Mouse (Mus musculus) bone marrow, adult 2 months (tissue): ENCODE measurements around the gene Gmppb. TPM values are rescaled to one million over a fixed set of nuclear protein-coding genes. Genes with fewer than 3 reads are reported as not detected.

Experiments
- H3K27ac ChIP-seq: fragments of 200-500 bp; 2 replicates; pipeline ENCODE4 v1.5.1; 2012; ENCODE audit warnings: low read depth, mild to moderate bottlenecking, control low read depth, inconsistent platforms, low read length; ENCODE audit not compliant: control insufficient read depth, poor library complexity, insufficient read depth
- H3K4me1 ChIP-seq: fragments of 200-500 bp; 2 replicates; pipeline ENCODE4 v1.6.1; 2011; ENCODE audit warnings: low read length; ENCODE audit not compliant: control insufficient read depth, insufficient read depth
- H3K4me3 ChIP-seq: fragments of 200-500 bp; replicated peaks from 2 replicates; pipeline ENCODE3; 2011; ENCODE audit warnings: mild to moderate bottlenecking, low read depth, low read length, control low read depth; ENCODE audit not compliant: control insufficient read depth
- CTCF ChIP-seq: fragments of 200-500 bp; IDR thresholded peaks from 2 replicates; pipeline ENCODE4 v1.5.1; 2011; ENCODE audit warnings: low read length, control low read depth; ENCODE audit not compliant: control insufficient read depth, insufficient read depth
- POLR2A ChIP-seq: fragments of 200-500 bp; IDR thresholded peaks from 2 replicates; pipeline ENCODE4 v1.6.1; 2011; ENCODE audit warnings: low read depth, mild to moderate bottlenecking, control low read depth, low read length, borderline replicate concordance; ENCODE audit not compliant: control insufficient read depth
- WGBS: fragments of 180-500 bp; shearing (Covaris S2); methylation state at CpG from one replicate; pipeline ENCODE4 v1.1.7; 2018; 5-methylcytosine and 5-hydroxymethylcytosine counted together
- polyA plus RNA-seq: library from polyadenylated mRNA; stranded (reverse); fragments of >200 nt; gene quantifications from 2 replicates; pipeline ENCODE4 v1.2.4, GENCODE M21; 2011; ENCODE audit warnings: low replicate concordance; ENCODE audit not compliant: missing spikeins, insufficient read depth, insufficient read length

The Gmppb gene
- polyA plus RNA-seq, 1 experiment, result 17.9 TPM

DNA sequence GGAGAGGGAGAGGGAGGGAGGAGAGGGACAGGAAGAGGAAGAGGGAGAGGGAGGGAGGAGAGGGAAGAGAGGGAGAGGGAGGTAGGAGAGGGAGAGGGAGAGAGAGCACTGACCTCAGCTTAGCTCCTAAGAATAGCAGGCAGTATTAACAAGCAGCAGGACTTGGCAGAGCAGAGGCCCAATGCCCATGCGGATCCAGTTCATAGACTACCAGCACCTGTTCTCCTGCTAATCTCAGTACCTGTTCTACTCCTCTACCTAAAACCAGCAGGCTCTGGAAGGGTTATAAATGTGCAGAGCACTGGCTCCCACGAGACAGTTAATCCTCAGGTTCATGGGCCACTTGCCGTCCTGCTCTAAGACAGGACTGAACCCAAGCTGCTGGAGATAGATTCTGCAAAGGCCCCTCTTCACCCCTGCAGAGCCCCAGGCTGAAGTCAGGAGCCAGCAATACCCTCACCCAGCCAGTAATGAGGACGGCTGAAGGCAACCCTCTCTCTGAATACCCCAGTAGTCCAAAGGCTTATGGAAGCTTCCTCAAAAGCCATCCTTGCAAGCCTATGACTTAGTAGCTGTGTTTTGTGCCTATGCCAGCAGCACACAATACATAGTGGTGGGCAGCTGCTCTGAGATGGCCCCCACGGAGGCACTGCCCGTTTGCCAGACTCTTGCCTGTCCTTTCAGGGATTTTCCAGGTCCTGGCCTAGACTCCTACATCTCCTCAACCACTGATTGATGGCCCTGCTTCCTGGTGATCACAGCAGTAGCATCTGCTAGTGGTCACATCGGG, 24.3 kb downstream of the Gmppb start:
- 86% methylated on average over 7 of the region's 7 CpGs for WGBS
- TF ChIP-seq POLR2A, result no peak
- no peak for TF ChIP-seq CTCF
- no peak overlapping the region for H3K27ac ChIP-seq
- H3K4me1 ChIP-seq, result peaks cover 1% of the 10 kb centered on the region
- no peak overlapping the region for H3K4me3 ChIP-seq

DNA sequence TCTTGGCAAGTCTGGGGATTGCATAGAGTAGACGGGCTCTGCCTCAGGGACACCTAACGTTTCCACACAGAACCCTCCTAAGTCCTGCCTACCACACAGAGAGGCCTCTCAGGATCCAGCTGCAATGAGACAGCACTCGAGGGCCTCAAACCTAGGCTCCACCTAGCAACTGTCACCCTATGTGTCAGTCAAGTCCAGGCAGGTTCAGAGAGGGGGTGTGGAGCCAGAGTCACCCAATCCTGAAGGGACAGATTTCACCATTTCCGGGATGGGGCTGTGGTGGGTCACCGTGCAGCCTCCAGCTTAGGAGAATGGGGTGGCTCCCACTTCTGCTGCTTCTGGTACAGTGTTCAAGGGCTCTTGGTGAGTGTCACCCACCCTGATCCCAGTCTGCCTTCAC, 31.1 kb downstream of the Gmppb start, which contains the start of gene Mst1:
Gene Mst1, plus strand, starts transcription at position 269 of the 400 bp plus-strand sequence.
- Histone ChIP-seq H3K4me3 (peak within 1 kb of the TSS; percentile 86), H3K4me1 (peaks cover 13% of the 10 kb centered on the region), H3K27ac (peak within 1 kb of the TSS; percentile 93)
- 0 out of 2 replicates have a peak, but pooled peaks have one; percentile 34 for TF ChIP-seq POLR2A
- TF ChIP-seq CTCF, result no peak
- WGBS, result 48% methylated on average over 5 of the region's 5 CpGs

GRCm38 (mm10) chr9:108082549-108082948, 33.5 kb downstream of the Gmppb start:
- TF ChIP-seq CTCF, result no peak
- no peak for TF ChIP-seq POLR2A
- Histone ChIP-seq H3K4me3 (peak overlapping the region; percentile 24), H3K4me1 (peaks cover 13% of the 10 kb centered on the region), H3K27ac (peak overlapping the region; percentile 81)
- WGBS, result 13% methylated on average over 19 of the region's 19 CpGs

DNA sequence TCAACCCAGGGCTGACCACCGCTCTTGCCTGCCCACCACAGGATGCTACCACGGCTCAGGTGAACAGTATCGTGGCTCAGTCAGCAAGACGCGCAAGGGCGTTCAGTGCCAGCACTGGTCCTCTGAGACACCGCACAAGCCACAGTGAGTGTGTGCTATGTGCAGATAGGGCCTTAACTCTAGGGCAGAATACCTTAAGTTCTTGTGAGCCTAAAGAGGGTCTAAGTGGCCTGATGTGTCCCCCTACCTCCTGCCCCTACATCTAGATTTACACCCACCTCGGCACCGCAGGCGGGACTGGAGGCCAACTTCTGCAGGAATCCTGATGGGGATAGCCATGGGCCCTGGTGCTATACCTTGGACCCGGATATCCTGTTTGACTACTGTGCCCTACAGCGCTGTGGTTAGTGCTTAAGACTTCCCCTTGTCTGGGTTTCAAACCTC, 34.0 kb downstream of the Gmppb start, which contains the start of gene Rnf123:
Gene Rnf123, minus strand, starts transcription at position 359 of the 444 bp plus-strand sequence.
- TF ChIP-seq POLR2A (peak; percentile 62; the same call in 1 of the 2 replicates), CTCF (no peak)
- WGBS, result 5% methylated on average over 12 of the region's 12 CpGs
- peak within 1 kb of the TSS; percentile 24 for H3K4me3 ChIP-seq
- peaks cover 12% of the 10 kb centered on the region; the same call in 1 of the 2 replicates for H3K4me1 ChIP-seq
- peak within 1 kb of the TSS; percentile 81 for H3K27ac ChIP-seq

GRCm38 (mm10) chr9:108083561-108083960, 34.5 kb downstream of the Gmppb start:
- H3K4me3 ChIP-seq, result no peak overlapping the region
- H3K27ac ChIP-seq, result peak overlapping the region; percentile 81
- H3K4me1 ChIP-seq, result peaks cover 12% of the 10 kb centered on the region; the same call in 1 of the 2 replicates
- TF ChIP-seq POLR2A, result no peak
- TF ChIP-seq CTCF, result no peak
- 52% methylated on average over 6 of the region's 6 CpGs for WGBS

DNA sequence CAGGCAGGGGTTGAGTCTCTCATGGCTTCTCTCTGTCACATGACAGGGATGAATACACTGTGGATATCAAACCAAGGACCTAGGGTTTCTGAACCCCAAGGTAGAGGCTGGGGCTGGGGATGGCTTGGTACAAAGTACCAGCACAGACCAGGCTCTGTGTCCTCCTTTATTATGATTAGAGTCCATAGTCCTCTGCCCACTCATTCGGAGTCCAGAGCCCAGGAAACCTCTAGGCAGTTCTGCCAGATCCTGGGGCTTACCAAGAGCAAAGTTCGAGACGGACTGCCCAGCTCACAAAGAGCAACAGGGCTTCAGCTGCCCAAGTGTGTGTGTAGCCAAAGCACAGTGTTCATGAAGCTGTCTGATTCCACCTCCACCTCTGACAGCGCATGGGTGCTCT, 36.2 kb downstream of the Gmppb start:
- TF ChIP-seq POLR2A (no peak), CTCF (no peak)
- Histone ChIP-seq H3K4me3 (no peak overlapping the region), H3K27ac (peak overlapping the region; percentile 59; the same call in 1 of the 2 replicates), H3K4me1 (peaks cover 12% of the 10 kb centered on the region; the same call in 1 of the 2 replicates)
- WGBS, result 94% methylated on average over 4 of the region's 4 CpGs

DNA sequence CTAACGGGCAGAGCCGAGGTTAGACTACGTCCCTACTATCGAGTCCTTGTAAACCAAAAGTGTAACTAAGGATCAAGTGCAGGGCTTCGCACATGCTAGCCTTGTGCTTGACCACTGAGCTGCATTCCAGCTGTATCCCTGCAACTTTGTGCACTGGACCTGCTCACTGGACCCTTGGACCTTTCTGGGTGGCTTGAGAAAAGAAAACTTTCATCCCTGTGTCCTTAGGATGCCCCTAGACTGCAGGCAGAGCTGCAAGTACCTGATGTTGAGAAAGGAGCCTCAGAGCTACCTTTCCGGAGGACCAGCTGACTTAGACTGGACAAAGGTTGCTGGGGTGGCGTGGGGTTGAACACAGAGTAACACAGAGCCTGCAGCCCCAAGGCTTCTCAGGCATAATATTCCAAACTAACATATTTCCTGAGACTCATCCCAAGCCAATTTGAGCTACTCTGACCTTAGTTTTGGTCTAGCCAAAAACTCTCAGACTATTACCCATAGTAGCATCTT, 41.6 kb downstream of the Gmppb start:
- no peaks in the 10 kb centered on the region; the same call in 1 of the 2 replicates for H3K4me1 ChIP-seq
- no peak for TF ChIP-seq POLR2A
- TF ChIP-seq CTCF, result no peak
- H3K4me3 ChIP-seq, result no peak overlapping the region
- no peak overlapping the region for H3K27ac ChIP-seq
- WGBS, result 94% methylated on average over 7 of the region's 7 CpGs

GRCm38 (mm10) chr9:108093586-108093985, 44.5 kb downstream of the Gmppb start:
- no peak for TF ChIP-seq POLR2A
- no peak for TF ChIP-seq CTCF
- WGBS, result 67% methylated on average over 10 of the region's 10 CpGs
- Histone ChIP-seq H3K27ac (peak overlapping the region; percentile 88), H3K4me3 (peak overlapping the region; percentile 97), H3K4me1 (no peaks in the 10 kb centered on the region; the same call in 1 of the 2 replicates)
